Mouse (Mus musculus): ENCODE measurements around the gene Slc9b2. TPM values are rescaled to one million over a fixed set of nuclear protein-coding genes. Genes with fewer than 3 reads are reported as not detected.

Slc9b2 gene
- polyA plus RNA-seq, 1 experiment from 2014 or later = 5.0 TPM

- no peak for ATAC-seq (ENCODE audit: low FRiP score, low read depth)
- H3K27me3 ChIP-seq = no peaks in the 10 kb centered on the region
- no peak overlapping the region for H3K9ac ChIP-seq
- WGBS = 72% methylated on average over 3 of the region's 3 CpGs
- 0 out of 2 replicates have a peak, but pooled peaks cover 3% of the 10 kb centered on the region for H3K4me1 ChIP-seq
- H3K4me2 ChIP-seq (replicated peaks) = no peak overlapping the region
- no peak overlapping the region for H3K4me3 ChIP-seq
- no peak overlapping the region for H3K27ac ChIP-seq
- H3K36me3 ChIP-seq = no peaks in the 10 kb centered on the region
- no peaks in the 10 kb centered on the region for H3K9me3 ChIP-seq
Measured at GRCm38 (mm10) chr3:135375836-135376235, 68.3 kb downstream of the Slc9b2 start.

DNA sequence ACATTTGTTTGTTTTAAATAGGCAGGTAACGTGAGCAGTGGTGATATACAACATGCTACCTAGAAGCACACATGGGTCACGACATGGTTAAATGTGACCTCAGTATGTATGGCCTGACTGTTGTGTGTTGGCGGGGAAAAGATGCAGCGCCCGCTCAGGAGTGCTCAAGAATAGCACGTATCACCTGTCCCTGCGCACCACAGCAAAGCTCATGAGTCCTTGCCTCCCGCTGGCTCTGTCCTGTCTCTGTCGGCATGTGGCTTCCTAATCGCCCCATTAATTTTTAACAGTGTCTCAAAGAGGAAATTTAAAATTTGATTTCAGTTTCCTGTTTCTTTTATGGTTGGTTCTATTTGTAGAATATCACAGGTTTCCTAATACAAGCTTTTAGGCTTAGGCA is 69.9 kb downstream of the Slc9b2 start:
- Histone ChIP-seq H3K36me3 (no peaks in the 10 kb centered on the region), H3K4me3 (no peak overlapping the region), H3K9ac (no peak overlapping the region), H3K27me3 (no peaks in the 10 kb centered on the region), H3K27ac (no peak overlapping the region), H3K4me2 (replicated peaks) (no peak overlapping the region), H3K9me3 (no peaks in the 10 kb centered on the region), H3K4me1 (0 out of 2 replicates have a peak, but pooled peaks cover 3% of the 10 kb centered on the region)
- peak; percentile 51; the same call in 1 of the 2 replicates for ATAC-seq (ENCODE audit: low FRiP score, low read depth)
- WGBS = 63% methylated on average over 10 of the region's 10 CpGs

DNA sequence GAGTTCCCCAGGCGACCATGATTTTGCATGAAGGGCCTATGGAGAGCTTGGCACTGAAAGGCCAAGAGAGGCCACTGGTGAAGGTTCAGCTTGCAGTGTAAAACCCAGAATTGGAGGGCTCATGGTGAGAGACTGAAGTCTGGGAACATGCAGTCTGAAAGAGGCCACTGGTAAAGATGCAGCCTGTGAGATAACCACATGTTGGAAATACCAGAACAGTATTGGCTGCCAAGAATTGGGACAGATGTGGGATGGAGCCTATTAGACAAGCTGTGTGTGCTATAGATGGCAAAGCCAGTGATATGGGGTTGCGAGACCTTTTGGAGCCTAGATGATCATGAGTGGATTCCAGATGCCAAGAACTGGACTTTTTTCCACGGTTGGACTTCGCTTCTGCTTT is 72.4 kb downstream of the Slc9b2 start:
- H3K4me2 ChIP-seq (replicated peaks) = no peak overlapping the region
- whole genome bisulfite sequencing = 91% methylated on average over 4 of the region's 4 CpGs

DNA sequence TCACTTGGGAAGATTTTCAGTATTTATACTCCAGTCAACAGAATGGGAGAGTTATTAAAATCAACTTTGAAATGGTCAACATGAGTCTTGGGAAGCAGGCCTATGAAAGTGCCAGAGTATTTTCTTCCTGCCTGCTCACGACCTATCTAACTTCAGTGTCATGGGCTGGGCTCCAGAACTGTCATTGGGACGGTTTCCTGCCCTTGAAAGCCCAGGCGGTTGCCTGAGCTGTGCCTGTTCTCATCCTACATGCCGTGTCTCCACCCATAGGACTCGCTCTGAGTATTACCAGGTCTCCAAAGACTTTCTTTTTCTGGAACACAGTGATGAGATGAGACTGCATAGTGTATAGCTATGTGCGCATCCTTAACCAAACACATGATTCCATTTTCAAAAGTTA is 85.7 kb downstream of the Slc9b2 start:
- H3K27me3 ChIP-seq = no peaks in the 10 kb centered on the region
- no peaks in the 10 kb centered on the region for H3K9me3 ChIP-seq
- WGBS = 83% methylated on average over 6 of the region's 6 CpGs
- no peak overlapping the region for H3K27ac ChIP-seq
- no peak for ATAC-seq (ENCODE audit: low FRiP score, low read depth)
- no peak overlapping the region for H3K4me3 ChIP-seq
- H3K4me2 ChIP-seq (replicated peaks) = no peak overlapping the region
- H3K4me1 ChIP-seq = 0 out of 2 replicates have a peak, but pooled peaks cover 4% of the 10 kb centered on the region
- no peaks in the 10 kb centered on the region for H3K36me3 ChIP-seq
- no peak overlapping the region for H3K9ac ChIP-seq

More for the DNA sequence above, 72.4 kb downstream of the Slc9b2 start:
- H3K9ac ChIP-seq = no peak overlapping the region
- no peak overlapping the region for H3K27ac ChIP-seq
- H3K4me1 ChIP-seq = 0 out of 2 replicates have a peak, but pooled peaks cover 3% of the 10 kb centered on the region
- H3K4me3 ChIP-seq = no peak overlapping the region
- H3K9me3 ChIP-seq = no peaks in the 10 kb centered on the region
- H3K27me3 ChIP-seq = no peaks in the 10 kb centered on the region
- ATAC-seq (ENCODE audit: low FRiP score, low read depth) = no peak
- no peaks in the 10 kb centered on the region for H3K36me3 ChIP-seq

Other genes with a start within 250 kb of the Slc9b2 start
- gene Cenpe, start 95.2 kb upstream of the Slc9b2 start, polyA plus RNA-seq (2015; fragmentation: Nextera tagmentation; extraction: Ambion mirVana) = 30.8 and 31.4 TPM in 2 replicates
- 21.3 and 24.8 TPM in 2 replicates for gene Bdh2, start 26.5 kb upstream of the Slc9b2 start, polyA plus RNA-seq (2015; fragmentation: Nextera tagmentation; extraction: Ambion mirVana)
- 0.23 and 0.28 TPM in 2 replicates for gene Slc9b1, start 40.3 kb downstream of the Slc9b2 start, polyA plus RNA-seq (2015; fragmentation: Nextera tagmentation; extraction: Ambion mirVana)
- gene Cisd2, start 116.2 kb downstream of the Slc9b2 start, polyA plus RNA-seq (2015; fragmentation: Nextera tagmentation; extraction: Ambion mirVana) = 66.8 and 67.7 TPM in 2 replicates
- 506 and 507 TPM in 2 replicates for gene Ube2d3, start 130.4 kb downstream of the Slc9b2 start, polyA plus RNA-seq (2015; fragmentation: Nextera tagmentation; extraction: Ambion mirVana)
- gene Manba, start 177.9 kb downstream of the Slc9b2 start, polyA plus RNA-seq (2015; fragmentation: Nextera tagmentation; extraction: Ambion mirVana) = 5.5 and 5.7 TPM in 2 replicates

Measured in limb, embryonic 13.5 days (tissue).